Mouse (Mus musculus) neural tube, embryonic 13.5 days (tissue): ENCODE results near the gene Cic. TPM values are rescaled to one million over a fixed set of nuclear protein-coding genes. Genes with fewer than 3 reads are reported as not detected.
A peak's percentile ranks its signal among the peaks of the same experiment; 100 is the strongest.

Source experiments
- ATAC-seq: fragments of 200-750 bp; cut with Nextera tagmentation; 2 replicates; pipeline ENCODE4 v1.8.0; 2017; ENCODE audit warnings: low read depth, mild to moderate bottlenecking, moderate TSS enrichment, moderate library complexity
- H3K27ac ChIP-seq: fragments of 300-500 bp; sonication (generic); replicated peaks from 2 replicates; pipeline ENCODE4 v1.5.1; 2015; ENCODE audit warnings: moderate library complexity, mild to moderate bottlenecking, inconsistent platforms
- H3K27me3 ChIP-seq: fragments of 300-500 bp; sonication (generic); 2 replicates; pipeline ENCODE4 v1.6.1; 2015; ENCODE audit warnings: mild to moderate bottlenecking, inconsistent platforms
- H3K36me3 ChIP-seq: fragments of 300-500 bp; sonication (generic); 2 replicates; pipeline ENCODE4 v1.6.1; 2015; ENCODE audit warnings: mild to moderate bottlenecking, inconsistent platforms
- H3K4me1 ChIP-seq: fragments of 300-500 bp; sonication (generic); replicated peaks from 2 replicates; pipeline ENCODE4 v1.6.1; 2015; ENCODE audit warnings: inconsistent platforms
- H3K4me2 ChIP-seq: fragments of 300-500 bp; sonication (generic); 2 replicates; pipeline ENCODE4 v1.6.1; 2015; ENCODE audit warnings: inconsistent platforms, mild to moderate bottlenecking, moderate library complexity
- H3K4me3 ChIP-seq: fragments of 300-500 bp; sonication (generic); 2 replicates; pipeline ENCODE4 v1.5.1; 2015; ENCODE audit warnings: mild to moderate bottlenecking, inconsistent platforms
- H3K9ac ChIP-seq: fragments of 300-500 bp; sonication (generic); 2 replicates; pipeline ENCODE4 v1.6.1; 2015; ENCODE audit warnings: moderate library complexity, mild to moderate bottlenecking, inconsistent platforms
- H3K9me3 ChIP-seq: fragments of 300-500 bp; sonication (generic); 2 replicates; pipeline ENCODE4 v1.6.1; 2016; ENCODE audit warnings: inconsistent platforms
- WGBS: fragments of 180-500 bp; shearing (Covaris S2); methylation state at CpG from one replicate; pipeline ENCODE4 v1.1.7; 2015; 5-methylcytosine and 5-hydroxymethylcytosine counted together
- polyA plus RNA-seq: library from polyadenylated mRNA; unstranded; fragments of >200 nt; fragmentation: Nextera tagmentation; extraction: Ambion mirVana; gene quantifications from 2 replicates; pipeline ENCODE4 v1.2.1, GENCODE M21; 2015

Cic gene
- polyA plus RNA-seq, 1 experiment from 2014 or later: 40.2 TPM

GRCm38 (mm10) chr7:25233061-25233460, 34.4 kb upstream of the Cic start:
- Histone ChIP-seq H3K4me1 (peaks cover 28% of the 10 kb centered on the region), H3K4me3 (no peak overlapping the region), H3K36me3 (peaks cover 78% of the 10 kb centered on the region), H3K4me2 (no peak overlapping the region), H3K9me3 (no peaks in the 10 kb centered on the region), H3K9ac (no peak overlapping the region), H3K27me3 (no peaks in the 10 kb centered on the region), H3K27ac (no peak overlapping the region)
- ATAC-seq: no peak
- 88% methylated on average over 2 of the region's 2 CpGs for WGBS

- peaks cover 54% of the 10 kb centered on the region for H3K36me3 ChIP-seq
- H3K9ac ChIP-seq: peak overlapping the region; percentile 99; the same call in 1 of the 2 replicates
- ATAC-seq: no peak
- H3K27me3 ChIP-seq: no peaks in the 10 kb centered on the region
- H3K9me3 ChIP-seq: no peaks in the 10 kb centered on the region
- WGBS: 89% methylated on average over 5 of the region's 5 CpGs
- H3K4me1 ChIP-seq: peaks cover 42% of the 10 kb centered on the region
- H3K4me2 ChIP-seq: peak overlapping the region; percentile 63
- H3K27ac ChIP-seq: no peak overlapping the region
- 0 out of 2 replicates have a peak overlapping the region, but pooled peaks have one; percentile 92 for H3K4me3 ChIP-seq
Observed at GRCm38 (mm10) chr7:25235526-25235925, 32.0 kb upstream of the Cic start.

DNA sequence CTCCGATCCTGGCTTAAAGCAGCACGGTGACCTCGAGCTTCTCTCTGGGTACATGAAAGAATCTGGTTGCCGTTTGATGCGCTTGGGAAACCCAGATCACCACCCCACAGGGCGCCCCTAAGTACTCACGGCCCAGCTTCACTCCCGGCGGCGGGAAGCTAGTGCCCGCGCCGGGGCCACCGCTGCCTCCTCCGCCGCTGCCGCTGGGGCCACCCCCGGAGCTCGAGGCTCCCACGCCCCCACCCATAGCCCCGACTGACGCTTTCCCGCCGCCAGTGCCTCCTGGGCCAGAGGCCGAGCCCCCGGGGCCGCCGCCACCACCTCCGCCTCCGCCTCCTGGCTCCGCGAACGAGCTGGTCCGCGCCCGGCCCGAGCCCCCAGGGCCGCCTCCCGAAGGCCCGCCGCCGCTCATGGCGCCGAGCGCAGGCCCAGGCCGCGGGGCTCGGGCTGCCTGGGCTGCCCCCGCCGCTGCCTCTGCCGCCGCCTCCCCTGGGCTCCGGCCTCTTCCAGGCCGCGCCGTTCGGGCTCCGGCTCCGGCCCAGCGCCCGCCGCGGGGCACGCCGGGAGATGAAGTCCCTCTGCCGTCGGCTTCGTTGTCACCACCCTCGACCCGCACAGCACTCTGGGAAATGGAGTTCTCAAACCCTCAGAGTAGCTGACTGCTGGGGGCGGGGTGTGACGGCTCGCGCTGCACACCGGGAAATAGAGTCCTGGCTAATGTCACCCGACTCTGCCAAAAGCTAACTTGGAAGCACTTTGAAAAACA, 30.1 kb upstream of the Cic start, which contains the start of gene Gsk3a:
Gene Gsk3a, minus strand, starts transcription at position 603 of the 766 bp plus-strand sequence.
- under 1% methylated on average over 50 of the region's 76 CpGs for WGBS
- Histone ChIP-seq H3K9ac (peak within 1 kb of the TSS; percentile 99), H3K9me3 (no peaks in the 10 kb centered on the region), H3K4me1 (peaks cover 42% of the 10 kb centered on the region), H3K36me3 (peaks cover 35% of the 10 kb centered on the region), H3K4me2 (peak within 1 kb of the TSS; percentile 63), H3K4me3 (peak within 1 kb of the TSS; percentile 92), H3K27ac (peak within 1 kb of the TSS; percentile 83), H3K27me3 (no peaks in the 10 kb centered on the region)
- ATAC-seq: peak; percentile 90

GRCm38 (mm10) chr7:25238015-25238706, 29.3 kb upstream of the Cic start:
- Histone ChIP-seq H3K4me3 (peak overlapping the region; percentile 92), H3K9me3 (no peaks in the 10 kb centered on the region), H3K27ac (peak overlapping the region; percentile 83), H3K9ac (peak overlapping the region; percentile 99), H3K4me1 (peaks cover 42% of the 10 kb centered on the region), H3K4me2 (peak overlapping the region; percentile 63), H3K27me3 (no peaks in the 10 kb centered on the region), H3K36me3 (peaks cover 33% of the 10 kb centered on the region)
- ATAC-seq: peak; percentile 93
- WGBS: under 1% methylated on average over 23 of the region's 23 CpGs

- no peaks in the 10 kb centered on the region for H3K27me3 ChIP-seq
- H3K4me2 ChIP-seq: peak overlapping the region; percentile 63
- peak; percentile 38 for ATAC-seq
- H3K36me3 ChIP-seq: peaks cover 27% of the 10 kb centered on the region
- H3K9me3 ChIP-seq: no peaks in the 10 kb centered on the region
- WGBS: 3% methylated on average over 30 of the region's 30 CpGs
- peaks cover 42% of the 10 kb centered on the region for H3K4me1 ChIP-seq
- H3K9ac ChIP-seq: peak overlapping the region; percentile 56
- peak overlapping the region; percentile 83 for H3K27ac ChIP-seq
- peak overlapping the region; percentile 92 for H3K4me3 ChIP-seq
Observed at GRCm38 (mm10) chr7:25238829-25239623, 28.5 kb upstream of the Cic start.

DNA sequence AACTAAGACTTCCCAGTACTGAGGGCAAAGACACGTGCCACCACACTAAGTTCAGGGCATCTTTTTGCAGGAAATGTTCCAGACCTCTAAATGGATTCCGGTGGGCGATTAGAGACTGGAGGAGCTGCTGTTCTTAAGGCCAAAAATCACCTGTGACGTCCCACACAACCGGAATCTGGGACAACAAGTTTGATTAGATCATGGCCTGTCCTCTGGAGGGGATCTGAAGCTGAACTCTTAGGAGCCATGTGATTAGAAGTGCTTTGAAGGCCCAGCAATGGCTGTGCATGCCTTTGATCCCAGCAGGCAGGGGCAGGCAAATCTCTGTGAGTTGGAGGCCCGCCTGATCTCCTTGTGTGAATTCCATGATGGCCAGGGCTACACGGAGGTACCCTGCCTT, 26.9 kb upstream of the Cic start:
- Histone ChIP-seq H3K27me3 (no peaks in the 10 kb centered on the region), H3K36me3 (peaks cover 21% of the 10 kb centered on the region), H3K4me1 (peaks cover 36% of the 10 kb centered on the region), H3K9me3 (no peaks in the 10 kb centered on the region), H3K9ac (no peak overlapping the region), H3K4me3 (no peak overlapping the region), H3K4me2 (no peak overlapping the region), H3K27ac (no peak overlapping the region)
- no peak for ATAC-seq
- 68% methylated on average over 7 of the region's 7 CpGs for WGBS

GRCm38 (mm10) chr7:25241062-25241461, 26.4 kb upstream of the Cic start:
- WGBS: 29% methylated on average over 2 of the region's 2 CpGs
- H3K9me3 ChIP-seq: no peaks in the 10 kb centered on the region
- peak overlapping the region; percentile 28; the same call in 1 of the 2 replicates for H3K27ac ChIP-seq
- no peaks in the 10 kb centered on the region for H3K27me3 ChIP-seq
- H3K4me3 ChIP-seq: no peak overlapping the region
- H3K36me3 ChIP-seq: peaks cover 17% of the 10 kb centered on the region
- H3K9ac ChIP-seq: peak overlapping the region; percentile 45; the same call in 1 of the 2 replicates
- H3K4me2 ChIP-seq: no peak overlapping the region
- H3K4me1 ChIP-seq: peaks cover 36% of the 10 kb centered on the region
- no peak for ATAC-seq

GRCm38 (mm10) chr7:25243361-25243760, 24.1 kb upstream of the Cic start:
- WGBS: 90% methylated on average over 4 of the region's 4 CpGs
- Histone ChIP-seq H3K36me3 (peaks cover 17% of the 10 kb centered on the region), H3K27me3 (no peaks in the 10 kb centered on the region), H3K4me2 (no peak overlapping the region), H3K27ac (no peak overlapping the region), H3K4me3 (no peak overlapping the region), H3K4me1 (peaks cover 49% of the 10 kb centered on the region), H3K9ac (no peak overlapping the region), H3K9me3 (no peaks in the 10 kb centered on the region)
- no peak for ATAC-seq

GRCm38 (mm10) chr7:25244562-25245369, 22.7 kb upstream of the Cic start:
- H3K27ac ChIP-seq: no peak overlapping the region
- peaks cover 47% of the 10 kb centered on the region for H3K4me1 ChIP-seq
- H3K36me3 ChIP-seq: peaks cover 17% of the 10 kb centered on the region
- WGBS: 90% methylated on average over 30 of the region's 30 CpGs
- H3K4me2 ChIP-seq: no peak overlapping the region
- H3K9ac ChIP-seq: 0 out of 2 replicates have a peak overlapping the region, but pooled peaks have one; percentile 28
- no peak for ATAC-seq
- no peak overlapping the region for H3K4me3 ChIP-seq
- H3K9me3 ChIP-seq: no peaks in the 10 kb centered on the region
- H3K27me3 ChIP-seq: no peaks in the 10 kb centered on the region

DNA sequence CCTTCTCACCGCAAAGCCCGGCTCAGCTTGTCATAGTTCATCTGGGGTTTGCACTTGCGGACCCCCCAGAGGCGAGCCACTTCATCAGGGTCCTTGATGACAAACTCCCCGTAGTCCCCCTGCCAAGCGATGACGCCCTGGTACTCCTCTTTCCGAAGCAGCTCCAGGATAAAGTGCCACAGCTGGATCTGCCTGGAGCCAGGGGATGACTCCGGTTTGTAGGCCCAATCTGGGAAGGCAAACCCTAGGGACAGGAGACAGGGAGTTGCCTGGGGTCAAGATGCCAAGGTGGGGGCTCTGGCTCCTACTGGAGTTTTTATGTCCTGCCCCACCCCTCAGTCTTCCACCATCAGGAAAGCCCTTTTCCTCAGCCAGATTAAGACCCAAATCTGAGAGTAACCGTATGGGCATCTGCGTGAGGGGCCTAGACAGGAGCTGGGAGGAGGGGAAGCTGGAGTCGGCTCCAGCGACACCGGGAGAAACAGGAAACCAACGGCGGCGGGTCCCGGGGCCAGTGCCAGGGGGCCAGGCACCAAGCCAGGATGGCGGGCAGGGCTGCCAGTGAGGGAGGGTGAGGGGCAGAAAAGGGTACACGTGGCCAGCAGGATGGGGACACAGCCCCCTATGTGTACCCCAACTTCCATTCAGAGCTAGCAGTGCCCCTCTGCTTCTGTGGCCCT, 21.3 kb upstream of the Cic start:
- Histone ChIP-seq H3K27me3 (no peaks in the 10 kb centered on the region), H3K4me1 (peaks cover 54% of the 10 kb centered on the region), H3K9me3 (no peaks in the 10 kb centered on the region), H3K4me2 (peak overlapping the region; percentile 99), H3K4me3 (peak overlapping the region; percentile 78), H3K27ac (peak overlapping the region; percentile 92), H3K36me3 (peaks cover 17% of the 10 kb centered on the region), H3K9ac (peak overlapping the region; percentile 84)
- WGBS: 58% methylated on average over 20 of the region's 20 CpGs
- ATAC-seq: no peak

GRCm38 (mm10) chr7:25246759-25247137, 20.8 kb upstream of the Cic start:
- WGBS: 55% methylated on average over 4 of the region's 4 CpGs
- H3K27ac ChIP-seq: peak overlapping the region; percentile 92
- H3K27me3 ChIP-seq: no peaks in the 10 kb centered on the region
- H3K9me3 ChIP-seq: no peaks in the 10 kb centered on the region
- no peak for ATAC-seq
- peak overlapping the region; percentile 78 for H3K4me3 ChIP-seq
- peaks cover 17% of the 10 kb centered on the region for H3K36me3 ChIP-seq
- peak overlapping the region; percentile 99 for H3K4me2 ChIP-seq
- H3K9ac ChIP-seq: peak overlapping the region; percentile 84
- peaks cover 59% of the 10 kb centered on the region for H3K4me1 ChIP-seq
